Mouse (Mus musculus) common myeloid progenitor, adult 5-6 weeks (primary cell): ENCODE results near the gene Mtch2. TPM values are rescaled to one million over a fixed set of nuclear protein-coding genes. Genes with fewer than 3 reads are reported as not detected.

Experiments
- ATAC-seq: replicated peaks from 2 replicates; pipeline ENCODE4 v1.8.0; 2016; ENCODE audit warnings: low read depth, mild to moderate bottlenecking, moderate TSS enrichment, inconsistent platforms; ENCODE audit not compliant: poor library complexity, severe bottlenecking
- total RNA-seq: library from RNA; stranded (forward); fragments of 200-1000, 187-1606 nt; gene quantifications from 2 replicates; pipeline ENCODE4 v1.2.3, GENCODE M21; 2017

Gene Mtch2
- total RNA-seq, 1 experiment from 2014 or later = 139 TPM

DNA sequence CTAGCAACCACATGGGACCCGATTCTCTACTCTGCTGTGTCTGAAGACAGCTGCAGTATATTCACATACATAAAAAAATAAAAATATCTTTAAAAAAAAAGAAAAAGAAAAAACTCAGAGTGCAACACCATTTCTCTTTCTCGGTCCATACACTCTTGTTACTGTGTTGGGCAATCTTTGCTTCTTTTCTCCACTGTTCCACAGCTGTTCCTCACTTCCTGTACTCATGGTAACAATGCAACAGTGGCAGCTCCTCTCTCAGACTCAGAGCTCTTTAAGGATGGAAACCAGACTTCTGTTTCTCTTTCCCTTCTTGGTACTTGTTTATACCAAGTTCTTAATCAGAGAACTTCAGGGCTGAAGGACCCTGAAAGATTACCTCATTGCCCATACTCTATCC lies 56.4 kb downstream of the Mtch2 start:
- ATAC-seq = peak; percentile 57

DNA sequence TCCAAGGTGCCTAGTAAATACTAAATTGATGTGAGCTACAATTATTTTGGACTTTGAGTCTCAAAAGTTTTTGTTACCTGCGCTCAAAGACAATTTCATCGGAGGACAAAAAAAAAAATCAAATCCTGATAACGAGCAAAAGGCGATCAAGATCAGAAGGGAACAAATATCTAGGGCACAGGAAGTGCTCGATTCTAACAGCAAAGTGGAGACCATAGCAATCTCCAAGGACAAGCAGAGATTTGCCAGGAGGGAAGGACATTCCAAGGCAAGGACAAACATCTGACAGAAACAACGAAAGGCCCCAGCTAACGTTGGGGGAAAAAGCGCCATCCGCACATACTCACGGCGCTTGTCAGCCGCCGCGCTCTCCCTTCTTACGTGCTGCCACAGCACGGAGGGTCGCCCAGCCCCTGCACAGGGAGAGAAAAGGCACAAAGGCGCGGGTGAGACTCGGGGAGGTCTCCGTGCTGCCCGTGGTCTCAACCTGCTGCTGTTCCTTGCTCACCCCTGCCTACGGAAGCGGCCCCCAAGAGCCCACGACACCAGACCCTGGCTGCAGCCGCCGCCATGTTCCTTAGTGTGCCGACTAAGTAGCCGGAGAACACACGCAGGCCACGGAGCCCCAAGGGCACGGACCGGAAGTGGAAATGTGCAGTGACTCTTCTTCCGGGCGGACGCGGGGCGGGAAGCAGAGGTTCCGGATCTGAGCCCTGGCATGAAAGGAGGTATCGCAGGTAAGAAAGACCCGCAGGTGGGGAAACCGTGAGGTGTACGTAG lies 57.3 kb downstream of the Mtch2 start, which contains the start of the genes Kbtbd4 and Ndufs3:
Gene Kbtbd4, plus strand, starts transcription at position 665 of the 780 bp plus-strand sequence.
Gene Ndufs3, minus strand, starts transcription at position 752 of the 780 bp plus-strand sequence.
- peak; percentile 96 for ATAC-seq

DNA sequence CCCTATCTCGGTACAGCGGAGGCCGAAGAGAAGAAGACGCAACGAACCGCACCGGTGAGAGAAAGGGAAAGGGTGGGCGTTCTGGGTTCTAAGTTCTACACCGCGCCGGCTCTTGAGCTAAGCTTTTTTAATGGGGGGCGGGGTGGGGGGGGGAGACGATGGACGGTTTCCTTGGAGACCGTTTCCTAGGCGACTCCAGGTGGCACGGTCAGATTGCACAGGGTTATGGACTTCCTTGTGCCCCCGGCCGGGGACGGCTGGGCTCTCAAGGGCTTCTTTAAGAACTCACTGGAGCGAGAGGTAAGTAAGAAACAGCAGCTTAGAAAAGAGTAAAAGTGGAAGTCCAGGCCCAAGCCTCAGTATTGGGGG lies 57.9 kb downstream of the Mtch2 start:
- ATAC-seq = peak; percentile 16; the same call in 1 of the 2 replicates

DNA sequence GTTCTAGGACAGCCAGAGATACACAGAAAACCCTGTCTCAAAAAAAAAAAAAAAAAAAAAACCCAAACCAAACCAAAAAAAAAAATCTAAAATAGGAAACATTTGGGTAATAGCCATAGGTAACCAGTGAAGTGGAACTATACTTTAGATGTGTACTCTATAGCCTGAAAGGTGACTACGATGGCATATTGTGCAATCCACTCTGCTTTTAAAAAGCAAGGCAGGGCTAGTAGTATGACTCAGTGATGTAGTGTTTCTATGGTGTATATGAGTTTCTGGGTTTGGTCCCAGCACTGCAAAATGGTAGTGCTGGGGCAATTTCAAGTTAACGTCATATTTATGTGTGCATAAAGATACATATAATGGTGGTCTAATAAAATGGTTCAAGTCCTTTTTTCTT lies 59.8 kb downstream of the Mtch2 start:
- ATAC-seq = no peak

DNA sequence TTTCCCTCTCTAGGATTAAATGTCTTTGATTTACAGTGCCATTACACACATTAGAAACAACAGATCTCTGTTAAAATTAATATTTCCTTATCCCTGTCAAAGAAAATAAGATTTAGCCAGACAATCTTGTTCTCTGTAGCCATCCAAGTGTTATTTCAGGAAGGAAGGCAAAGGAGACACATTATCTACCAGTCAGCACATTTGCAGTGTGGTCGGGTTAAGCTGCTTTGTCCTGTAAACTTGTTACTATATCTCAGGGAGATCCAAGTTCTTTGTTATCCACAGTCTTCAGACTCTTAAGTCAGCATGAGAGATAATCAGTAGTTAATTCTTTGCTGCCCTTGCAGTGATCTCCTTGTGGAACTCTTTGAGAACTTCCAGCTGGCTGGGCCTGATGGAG lies 63.9 kb downstream of the Mtch2 start:
- no peak for ATAC-seq

DNA sequence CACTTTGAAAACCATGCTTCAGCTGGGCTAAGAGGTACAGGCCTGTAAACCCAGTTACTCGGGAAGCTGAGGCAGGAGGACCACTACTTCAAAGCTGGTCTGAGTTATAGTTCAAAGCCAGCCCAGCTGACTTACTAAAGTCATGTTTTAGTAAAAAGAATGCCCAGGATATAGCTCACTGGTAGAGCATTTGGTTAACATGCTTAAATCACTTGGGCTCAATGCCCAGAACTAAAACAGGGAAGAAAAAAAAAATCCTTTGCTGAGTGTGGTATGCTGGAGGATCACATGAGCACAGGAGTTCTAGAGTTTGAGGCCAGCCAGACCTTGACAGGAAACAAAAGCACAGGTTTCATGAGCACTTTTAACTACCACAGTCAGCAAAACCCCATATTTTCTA lies 64.7 kb downstream of the Mtch2 start:
- no peak for ATAC-seq

DNA sequence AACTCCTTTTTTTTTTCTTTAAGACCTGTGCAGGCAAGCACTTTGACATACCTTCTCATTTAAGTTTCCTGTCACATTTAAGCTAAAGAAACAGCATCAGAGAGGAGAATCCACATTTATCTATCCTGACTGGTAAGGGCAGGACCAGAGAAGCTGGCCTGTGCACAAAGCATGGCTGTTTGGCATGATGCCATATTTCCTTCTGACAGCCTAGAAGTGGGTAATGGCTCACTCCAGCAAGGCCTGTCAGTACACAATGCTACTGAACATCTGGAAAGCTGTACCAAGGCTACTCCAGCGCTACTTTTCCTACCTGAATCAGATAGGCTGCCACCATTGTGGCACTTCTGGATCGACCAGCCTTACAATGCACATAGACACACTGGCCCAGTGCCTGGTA lies 66.7 kb downstream of the Mtch2 start:
- ATAC-seq = no peak

DNA sequence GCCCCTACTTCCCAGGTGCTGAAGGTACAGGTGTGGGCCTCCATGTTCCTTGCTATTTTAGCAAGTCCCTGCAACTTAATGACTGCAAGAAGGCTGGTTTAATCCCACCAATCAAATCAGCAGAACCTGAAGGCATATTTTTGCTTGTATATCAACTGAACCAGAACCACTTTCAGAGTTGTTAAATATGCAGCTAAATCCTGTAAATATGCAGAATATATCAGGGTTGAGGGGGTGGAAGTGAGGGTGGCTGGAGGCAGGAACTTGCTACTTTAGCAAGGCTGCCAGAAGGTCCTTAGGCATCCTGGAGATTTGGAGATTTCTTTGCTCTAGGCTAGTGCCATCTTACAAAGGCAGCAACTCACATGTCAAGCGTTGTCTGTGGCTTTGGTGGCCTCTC lies 68.6 kb downstream of the Mtch2 start:
- ATAC-seq = no peak

Other genes starting within 250 kb of the Mtch2 start
- gene Nup160, start 169.9 kb upstream of the Mtch2 start, total RNA-seq = 40.7 and 80.8 TPM in 2 replicates
- gene Fnbp4, start 101.8 kb upstream of the Mtch2 start, total RNA-seq = 148 and 165 TPM in 2 replicates
- not detected in 2 replicates for gene Agbl2, start 64.4 kb upstream of the Mtch2 start, total RNA-seq
- gene C1qtnf4, start 38.7 kb downstream of the Mtch2 start, total RNA-seq = not detected in 2 replicates
- gene Kbtbd4, start 57.6 kb downstream of the Mtch2 start, total RNA-seq = 26.1 and 35.8 TPM in 2 replicates
- 77.5 and 102 TPM in 2 replicates for gene Ndufs3, start 57.7 kb downstream of the Mtch2 start, total RNA-seq
- gene Celf1, start 93.2 kb downstream of the Mtch2 start, total RNA-seq = 38.8 and 52.0 TPM in 2 replicates
- 3.9 and 5.0 TPM in 2 replicates for gene Rapsn, start 188.5 kb downstream of the Mtch2 start, total RNA-seq
- gene Psmc3, start 206.9 kb downstream of the Mtch2 start, total RNA-seq = 227 and 246 TPM in 2 replicates
- 8.9 and 10.7 TPM in 2 replicates for gene Slc39a13, start 223.3 kb downstream of the Mtch2 start, total RNA-seq
- gene Spi1, start 235.2 kb downstream of the Mtch2 start, total RNA-seq = 64.4 and 74.3 TPM in 2 replicates